Mouse (Mus musculus) kidney, postnatal 14 days (tissue): ENCODE measurements around the gene Npepps.
A peak's percentile ranks its signal among the peaks of the same experiment; 100 is the strongest.
"Not testable (repeated sequence)": the region's sequence is repeated elsewhere in the genome, so short reads cannot be mapped to it uniquely, and the experiment has no call there.

Experiments
- DNase-seq: peaks from one replicate; pipeline ENCODE4 v3.0.0; 2022; ENCODE audit warnings: mixed read lengths

Npepps gene

GRCm38 (mm10) chr11:97289276-97290230, 9.1 kb upstream of the Npepps start:
- no peak for DNase-seq

- no peak for DNase-seq
Observed at GRCm38 (mm10) chr11:97287643-97288042, 7.2 kb upstream of the Npepps start.

GRCm38 (mm10) chr11:97286973-97287372, 6.5 kb upstream of the Npepps start:
- DNase-seq: no peak

- peak; percentile 37 for DNase-seq
Observed at GRCm38 (mm10) chr11:97285852-97286775, 5.7 kb upstream of the Npepps start.

- DNase-seq: no peak
Observed at GRCm38 (mm10) chr11:97284854-97285253, 4.4 kb upstream of the Npepps start.

GRCm38 (mm10) chr11:97282179-97282578, 1.7 kb upstream of the Npepps start:
- DNase-seq: no peak

GRCm38 (mm10) chr11:97279405-97280215, 828 bp downstream of the Npepps start:
- peak; percentile 76 for DNase-seq

GRCm38 (mm10) chr11:97279040-97279404, 1.4 kb downstream of the Npepps start:
- no peak for DNase-seq

- no peak for DNase-seq
Observed at GRCm38 (mm10) chr11:97278456-97278855, 2.0 kb downstream of the Npepps start.

GRCm38 (mm10) chr11:97277166-97277565, 3.3 kb downstream of the Npepps start:
- DNase-seq: no peak

- DNase-seq: no peak
Observed at GRCm38 (mm10) chr11:97276019-97276418, 4.4 kb downstream of the Npepps start.

- DNase-seq: no peak
Observed at GRCm38 (mm10) chr11:97275349-97275748, 5.1 kb downstream of the Npepps start.

- not testable (repeated sequence) for DNase-seq
Observed at GRCm38 (mm10) chr11:97274947-97275346, 5.5 kb downstream of the Npepps start.

GRCm38 (mm10) chr11:97273613-97274012, 6.8 kb downstream of the Npepps start:
- no peak for DNase-seq

- DNase-seq: no peak
Observed at GRCm38 (mm10) chr11:97272835-97273234, 7.6 kb downstream of the Npepps start.

- not testable (repeated sequence) for DNase-seq
Observed at GRCm38 (mm10) chr11:97270004-97270403, 10.4 kb downstream of the Npepps start.

- not testable (repeated sequence) for DNase-seq
Observed at GRCm38 (mm10) chr11:97266544-97266943, 13.9 kb downstream of the Npepps start.

GRCm38 (mm10) chr11:97249649-97250048, 30.8 kb downstream of the Npepps start:
- DNase-seq: not testable (repeated sequence)

- no peak for DNase-seq
Observed at GRCm38 (mm10) chr11:97246510-97247159, 33.8 kb downstream of the Npepps start.

- no peak for DNase-seq
Observed at GRCm38 (mm10) chr11:97241321-97241720, 39.1 kb downstream of the Npepps start.

- no peak for DNase-seq
Observed at GRCm38 (mm10) chr11:97237976-97238375, 42.5 kb downstream of the Npepps start.

- DNase-seq: no peak
Observed at GRCm38 (mm10) chr11:97232436-97232835, 48.0 kb downstream of the Npepps start.
